Mouse (Mus musculus) monocyte, adult 2 months (primary cell): ENCODE measurements around the gene Eef1akmt3.

Source experiments
- DNase-seq, 2 experiments: peaks; one replicate each; pipeline ENCODE4 v3.0.0; 2022; ENCODE audit warnings: low spot score in 2 of 2, low read depth in 1 of 2

Gene Eef1akmt3

GRCm38 (mm10) chr10:127001297-127001696, 40.0 kb downstream of the Eef1akmt3 start:
- DNase-seq, result no peak

DNA sequence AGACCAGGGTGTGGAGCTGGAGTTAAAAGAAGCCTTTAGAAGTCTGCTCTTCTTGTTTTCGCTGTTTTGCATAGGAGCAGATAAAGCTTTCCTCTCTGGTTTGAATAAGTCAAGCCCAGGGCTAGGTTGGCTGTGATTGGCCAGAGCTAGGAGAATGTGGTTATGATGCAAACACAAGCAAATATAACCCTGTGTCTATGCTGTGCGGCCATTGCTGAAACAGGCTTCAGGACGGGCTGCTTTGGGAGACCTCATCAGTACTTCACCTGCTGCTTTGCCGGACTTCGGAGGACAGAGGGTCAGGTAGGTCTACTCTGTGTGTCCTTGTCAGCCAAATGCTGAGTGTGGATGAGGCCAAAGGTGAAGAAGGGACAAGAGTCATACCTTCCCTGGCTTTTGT, 40.8 kb downstream of the Eef1akmt3 start, which contains the start of gene Avil:
Gene Avil (plus strand): TSS at position 181 of the 400 bp plus-strand sequence.
- no peak for DNase-seq

- DNase-seq, result no peak
Measured at GRCm38 (mm10) chr10:126997340-126998113, 43.8 kb downstream of the Eef1akmt3 start.

DNA sequence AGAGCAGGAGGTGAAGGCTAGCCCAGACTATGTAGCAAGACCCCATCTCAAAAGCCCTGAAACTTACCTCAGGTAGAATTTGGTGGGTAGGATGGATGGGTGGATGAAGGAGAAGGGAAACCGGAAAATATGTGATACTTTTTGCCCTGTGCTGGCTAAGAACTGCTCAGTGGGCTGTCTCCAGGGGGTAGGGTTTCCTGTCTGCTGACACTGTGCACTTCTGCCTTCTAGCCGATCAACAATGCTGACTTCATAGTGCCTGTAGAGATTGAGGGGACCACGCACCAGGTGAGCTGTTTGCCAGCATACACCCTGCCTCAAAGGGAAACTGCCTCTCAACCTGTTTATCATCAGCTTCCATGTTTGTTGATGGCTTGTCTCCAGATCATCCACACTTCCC, 47.7 kb downstream of the Eef1akmt3 start:
- DNase-seq, result no peak

DNA sequence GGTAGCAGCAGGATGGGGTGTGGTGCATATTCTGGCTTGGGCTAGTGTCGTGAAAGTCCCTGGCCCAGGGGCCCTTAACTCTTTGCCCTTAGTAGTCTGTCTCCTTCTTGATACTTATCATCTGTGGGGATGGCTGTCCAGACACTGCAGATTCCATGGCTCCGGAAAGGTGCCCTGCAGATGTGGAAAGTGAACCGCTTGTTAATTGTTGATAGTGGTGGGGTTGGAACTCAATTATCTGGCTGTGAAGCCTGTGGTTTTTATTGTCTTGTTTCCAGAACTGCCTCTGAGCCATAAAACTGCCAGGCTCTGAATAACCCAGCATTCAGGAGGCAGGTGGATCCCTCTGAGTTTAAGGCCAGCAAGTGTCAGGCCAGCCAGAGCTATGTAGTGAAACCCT, 49.6 kb downstream of the Eef1akmt3 start:
- DNase-seq, result no peak

- peak; percentile 58 to 74 for DNase-seq
Measured at GRCm38 (mm10) chr10:126990313-126991056, 50.8 kb downstream of the Eef1akmt3 start.

DNA sequence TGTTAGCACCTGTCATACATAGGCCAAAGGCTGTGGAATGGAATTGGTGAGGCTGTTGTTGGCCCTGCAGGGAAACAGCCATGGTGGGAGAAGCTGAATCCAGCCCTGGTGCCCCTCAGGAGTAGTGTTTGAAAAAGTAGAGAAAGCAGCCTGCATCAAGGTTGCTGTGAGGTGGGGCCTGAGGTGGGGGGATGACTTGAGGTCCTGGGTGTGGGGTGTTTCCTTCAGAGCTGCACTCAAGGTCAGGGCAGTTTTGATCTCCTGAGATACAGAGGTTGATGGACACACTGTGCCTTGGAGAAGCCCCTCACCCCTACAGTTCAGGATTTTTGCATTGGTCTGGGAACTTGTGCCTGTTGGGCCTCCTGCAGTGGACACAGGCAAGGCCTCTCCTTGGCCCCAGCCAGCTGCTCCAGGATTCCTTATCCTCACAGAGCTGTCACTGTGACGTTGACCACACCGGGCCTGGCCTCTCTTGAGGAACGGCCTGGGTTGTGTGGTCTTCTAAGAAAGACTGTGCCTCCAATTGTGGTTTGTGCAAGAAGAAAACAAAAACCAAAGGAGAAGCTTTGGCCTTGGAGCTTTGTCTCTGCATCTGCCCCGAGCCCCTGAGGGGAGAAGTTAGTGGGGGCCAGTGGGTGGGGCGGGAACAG, 52.7 kb downstream of the Eef1akmt3 start:
- no peak for DNase-seq

DNA sequence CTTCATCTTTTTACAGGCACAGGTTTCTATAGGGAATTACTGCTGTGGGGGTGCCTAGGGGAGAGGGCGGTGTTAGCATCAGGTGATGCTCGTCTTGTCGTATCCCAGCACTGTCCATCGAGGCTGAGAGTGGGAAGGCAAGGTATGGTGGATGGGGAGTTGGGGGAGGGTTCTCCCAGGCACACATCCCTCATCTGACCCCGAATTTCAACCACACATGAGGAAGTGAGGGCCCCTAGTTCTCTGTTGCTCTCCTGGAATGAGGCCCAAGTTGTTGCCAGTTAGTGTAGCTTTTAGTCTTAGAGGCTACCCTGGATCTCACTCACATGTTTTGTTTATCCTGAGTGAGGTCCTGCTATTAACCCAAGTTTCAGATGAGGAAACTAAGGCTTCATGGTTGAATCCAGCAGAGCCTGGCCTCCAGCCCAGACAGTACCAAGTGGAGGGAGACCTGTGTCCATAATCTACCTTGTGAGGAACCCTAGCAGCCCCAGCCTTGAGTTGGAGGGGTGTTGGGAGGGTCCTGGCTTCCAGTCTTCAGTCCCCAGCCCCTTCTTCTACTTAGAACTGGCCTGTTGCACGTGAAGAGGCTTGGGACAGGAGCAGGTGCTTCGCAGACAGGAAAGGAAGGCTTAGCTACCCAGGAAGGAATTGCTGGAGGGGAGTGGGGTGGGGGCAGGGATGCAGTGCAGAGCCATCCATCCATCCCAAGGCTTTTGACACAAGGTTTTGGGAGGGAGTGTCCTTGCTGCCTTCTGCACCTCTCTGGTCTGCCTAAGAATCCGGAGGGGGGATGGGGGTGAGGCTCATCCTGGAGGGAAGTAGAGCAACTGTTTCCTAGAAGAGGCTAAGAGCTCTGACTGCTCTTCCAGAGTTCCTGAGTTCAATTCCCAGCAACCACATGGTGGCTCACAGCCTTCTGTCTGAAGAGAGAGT, 53.9 kb downstream of the Eef1akmt3 start:
- DNase-seq, result no peak

DNA sequence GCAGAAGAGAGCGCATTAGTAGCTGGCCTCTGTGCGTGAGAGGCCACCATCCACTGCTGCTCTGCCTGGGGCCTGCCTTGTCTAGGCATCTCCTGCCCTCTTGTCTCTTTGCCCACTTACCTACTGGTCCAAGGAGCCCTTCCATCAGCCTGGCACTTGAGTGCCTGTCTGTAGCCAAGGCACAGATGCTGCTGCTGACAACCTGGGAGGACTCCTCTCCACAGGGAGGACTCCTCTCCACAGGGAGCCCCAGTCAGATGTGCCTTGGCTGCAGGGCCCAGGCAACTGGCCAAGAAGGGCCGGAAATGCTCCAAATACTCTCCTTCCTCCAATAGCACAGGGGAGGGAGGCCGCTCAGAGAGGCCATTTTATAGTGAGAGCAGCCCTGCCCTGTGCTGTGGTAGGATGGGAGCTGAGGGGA, 54.8 kb downstream of the Eef1akmt3 start:
- no peak for DNase-seq

- no peak for DNase-seq
Measured at GRCm38 (mm10) chr10:126985579-126985978, 55.7 kb downstream of the Eef1akmt3 start.

DNA sequence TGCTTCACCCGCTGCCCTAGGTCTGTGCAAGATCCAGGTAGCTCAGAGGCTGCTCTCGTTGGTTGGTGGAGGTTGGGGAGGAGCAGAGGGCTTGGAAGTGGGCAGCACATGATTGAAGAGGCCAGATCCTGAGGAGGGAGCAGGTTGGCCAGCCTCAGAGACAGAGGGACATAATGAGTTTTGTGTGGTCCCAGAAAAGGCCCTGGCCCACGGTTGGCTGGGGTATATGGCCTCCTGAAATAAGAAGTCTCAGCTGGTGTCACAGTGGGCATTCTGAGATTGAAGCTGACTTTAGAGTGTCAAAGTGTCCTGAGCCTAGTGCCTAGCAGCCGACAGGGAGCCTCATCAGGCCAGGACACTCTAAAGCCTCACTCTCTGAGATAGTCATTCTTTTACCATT, 56.2 kb downstream of the Eef1akmt3 start:
- no peak for DNase-seq

DNA sequence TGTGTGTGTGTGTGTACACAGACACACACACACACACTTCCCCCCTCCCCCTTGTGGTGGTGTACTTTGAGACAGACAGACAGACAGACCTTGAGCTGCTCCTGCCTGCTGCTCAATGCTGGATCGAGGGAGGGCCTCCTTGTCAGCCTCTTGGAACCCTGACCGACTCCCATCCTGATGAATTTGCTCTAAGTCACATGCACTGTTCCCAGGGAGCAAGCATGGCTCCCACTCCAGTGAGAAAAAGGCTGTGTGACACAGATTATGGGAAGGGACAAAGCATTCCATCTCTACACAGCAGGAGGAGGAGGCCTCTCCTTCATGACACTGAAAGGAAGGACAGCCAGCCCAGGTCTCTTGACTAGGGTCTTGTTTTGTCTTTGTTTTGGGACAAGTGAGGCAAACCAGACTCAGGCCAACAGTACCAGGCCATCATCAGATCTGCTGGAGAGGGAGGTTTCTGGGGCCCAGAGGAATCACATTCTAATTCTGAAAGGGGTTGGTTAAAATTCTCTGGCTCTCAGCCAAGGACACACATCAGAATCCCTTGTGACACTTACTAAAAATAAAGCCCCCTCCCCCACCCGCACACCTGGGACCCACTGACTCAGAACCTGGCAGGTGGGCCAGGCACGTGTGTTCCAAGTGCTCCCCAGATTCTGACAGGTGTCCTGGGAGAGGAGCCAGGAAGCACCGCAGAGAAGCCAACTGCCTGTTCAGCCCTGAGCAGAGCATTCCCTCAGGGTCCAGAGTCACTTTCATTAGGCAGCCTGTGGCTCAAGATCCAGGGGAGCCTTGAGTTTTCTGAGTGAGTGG, 56.9 kb downstream of the Eef1akmt3 start:
- no peak for DNase-seq

GRCm38 (mm10) chr10:126983193-126983725, 58.1 kb downstream of the Eef1akmt3 start:
- no peak for DNase-seq

- no peak for DNase-seq
Measured at GRCm38 (mm10) chr10:126981746-126982145, 59.6 kb downstream of the Eef1akmt3 start.
